Mouse (Mus musculus) lung, postnatal 10 days (tissue): Measurements from ENCODE around the gene Lamb3.

Experiments
- DNase-seq: peaks from one replicate; pipeline ENCODE4 v3.0.0; 2021

Gene Lamb3

DNA sequence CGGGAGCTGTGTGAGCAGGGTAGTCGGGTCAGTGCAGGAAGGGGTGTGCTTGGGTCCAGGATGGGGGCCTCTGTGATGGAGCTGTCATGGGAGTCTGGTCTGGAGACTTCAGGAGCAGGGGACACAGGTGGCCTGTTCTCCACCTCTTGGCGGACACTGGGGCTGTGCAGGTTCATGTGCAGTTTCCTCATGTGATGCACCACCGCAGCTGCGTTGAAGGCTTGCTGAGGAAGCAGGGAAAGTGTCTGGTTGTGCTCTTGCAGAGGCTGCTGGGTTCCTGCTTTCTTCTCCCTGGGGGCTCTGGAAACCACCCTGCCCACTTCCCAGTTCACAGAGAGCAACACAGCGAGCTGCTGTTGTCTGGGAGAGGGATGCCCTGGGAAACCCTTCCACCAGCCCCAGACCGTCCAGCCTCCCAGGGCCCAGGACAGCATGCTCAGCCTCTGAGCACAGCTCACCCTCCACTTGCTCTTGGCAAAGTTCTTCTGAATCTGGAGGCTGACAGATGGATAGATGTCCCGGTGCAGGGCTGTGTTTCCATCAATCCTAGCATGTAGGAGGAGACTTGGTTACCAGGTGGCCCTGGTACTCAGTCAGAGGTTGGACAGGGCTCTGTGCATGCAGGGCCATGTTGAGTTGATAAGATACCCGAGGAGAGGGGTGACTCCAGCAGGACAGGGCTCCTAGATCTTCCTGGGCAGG is 140.9 kb downstream of the Lamb3 start:
- DNase-seq, result no peak

DNA sequence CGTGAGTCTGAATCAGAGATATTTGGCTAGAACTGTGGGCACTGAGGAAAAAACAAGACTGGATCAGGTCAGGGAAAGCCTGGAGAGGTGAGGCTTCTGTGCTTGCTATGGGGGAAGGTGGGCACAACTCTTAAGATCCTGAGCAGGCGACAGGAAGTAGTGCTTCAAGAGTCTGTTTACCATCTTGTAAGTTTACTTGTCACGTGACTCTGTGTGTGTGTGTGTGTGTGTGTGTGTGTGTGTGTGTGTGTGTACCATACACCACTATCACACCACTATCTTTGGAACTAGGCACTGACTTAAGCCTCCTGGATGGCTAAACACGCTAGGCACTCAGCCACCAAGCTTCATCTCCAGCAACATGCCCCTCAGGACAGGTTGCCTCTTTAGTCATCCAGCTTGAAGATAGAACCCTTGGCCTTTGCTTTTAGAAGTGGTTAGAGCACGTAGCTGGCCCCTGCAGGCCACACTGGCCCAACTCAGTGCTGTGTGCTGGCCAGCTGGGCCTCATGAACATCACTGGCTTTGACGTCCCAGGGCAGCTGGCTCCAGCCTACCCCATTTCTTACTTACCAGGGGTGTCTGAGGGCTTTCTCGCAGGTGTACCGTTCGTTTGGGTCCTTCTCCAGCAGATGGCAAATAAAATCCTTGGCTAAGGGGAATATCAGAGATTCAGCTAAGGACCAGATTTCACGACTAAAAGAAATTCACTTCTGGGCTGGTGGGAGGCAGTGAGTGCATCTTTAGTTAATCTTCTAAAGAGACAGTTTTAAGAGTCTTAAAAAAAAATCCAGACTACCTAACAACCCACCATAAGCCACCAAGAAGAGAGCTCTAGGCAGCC is 142.4 kb downstream of the Lamb3 start:
- no peak for DNase-seq

DNA sequence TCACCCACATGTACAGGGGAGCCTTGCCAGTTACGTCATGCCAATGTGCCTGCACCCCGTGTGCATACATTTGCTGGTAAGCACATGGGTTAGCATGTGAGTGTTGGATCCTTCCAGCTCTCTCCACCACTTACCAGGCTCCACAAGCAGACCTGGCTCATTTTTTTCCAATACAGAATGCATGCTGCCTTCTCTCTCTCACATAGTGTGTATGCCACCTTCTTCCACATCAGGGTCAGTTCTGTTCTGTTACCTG is 143.0 kb downstream of the Lamb3 start:
- DNase-seq, result no peak

DNA sequence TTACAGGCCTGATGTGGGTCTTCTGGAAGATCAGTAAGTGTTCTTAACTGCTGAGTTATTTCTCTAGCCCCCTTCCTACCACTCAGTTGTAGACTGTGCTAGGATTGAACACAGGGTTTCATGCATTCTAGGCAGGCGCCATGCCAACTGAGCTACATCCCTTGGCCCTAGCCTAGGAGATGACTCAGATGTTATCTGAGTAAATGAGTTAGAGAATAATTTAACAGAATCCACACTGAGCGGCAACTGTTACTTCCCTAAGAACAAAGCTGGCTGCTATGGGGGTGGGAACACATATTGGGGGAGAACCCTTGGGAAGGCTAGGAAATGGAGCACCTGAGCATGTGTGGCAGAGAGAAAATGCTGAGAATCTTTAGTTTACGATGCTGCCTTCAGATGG is 144.1 kb downstream of the Lamb3 start:
- DNase-seq, result no peak

DNA sequence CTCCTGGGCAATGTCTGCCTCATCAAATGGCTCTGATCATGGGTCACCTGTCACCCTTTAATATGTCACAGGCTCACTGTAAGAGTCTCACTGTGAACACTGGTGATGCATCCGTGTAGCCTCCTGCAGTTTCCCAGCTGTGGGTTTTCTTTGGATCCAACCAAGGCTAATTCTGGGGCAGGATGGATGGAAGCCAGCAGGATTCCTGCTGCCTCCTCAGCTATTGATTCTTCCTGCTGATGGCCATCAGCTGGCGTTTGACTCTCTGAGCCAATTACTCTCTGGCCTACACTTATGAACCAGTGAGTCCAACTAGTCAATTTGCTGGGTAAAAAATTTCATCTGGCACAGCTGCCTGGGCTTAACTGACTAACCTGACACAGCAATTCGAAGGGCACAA is 151.7 kb downstream of the Lamb3 start:
- peak; percentile 40 for DNase-seq

DNA sequence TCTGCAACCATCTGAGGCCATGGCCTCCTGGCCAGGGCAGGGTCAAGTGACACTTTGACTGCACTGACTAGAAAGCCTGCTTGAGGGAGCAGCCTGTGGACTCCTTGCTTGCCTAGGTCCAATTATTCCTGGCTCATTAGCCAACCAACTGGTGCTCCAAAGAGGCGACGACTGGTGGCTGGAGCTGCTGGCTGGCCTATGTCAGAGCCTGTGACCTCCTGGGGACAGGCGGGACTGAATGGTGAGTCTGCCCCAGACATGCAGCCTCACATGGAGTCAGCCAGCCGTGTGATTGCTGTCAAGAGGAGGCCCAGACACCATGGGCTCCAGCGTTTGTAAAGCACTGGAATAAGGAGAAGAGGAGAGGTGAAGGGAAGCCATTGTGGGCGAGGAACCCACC is 153.7 kb downstream of the Lamb3 start:
- DNase-seq, result no peak

DNA sequence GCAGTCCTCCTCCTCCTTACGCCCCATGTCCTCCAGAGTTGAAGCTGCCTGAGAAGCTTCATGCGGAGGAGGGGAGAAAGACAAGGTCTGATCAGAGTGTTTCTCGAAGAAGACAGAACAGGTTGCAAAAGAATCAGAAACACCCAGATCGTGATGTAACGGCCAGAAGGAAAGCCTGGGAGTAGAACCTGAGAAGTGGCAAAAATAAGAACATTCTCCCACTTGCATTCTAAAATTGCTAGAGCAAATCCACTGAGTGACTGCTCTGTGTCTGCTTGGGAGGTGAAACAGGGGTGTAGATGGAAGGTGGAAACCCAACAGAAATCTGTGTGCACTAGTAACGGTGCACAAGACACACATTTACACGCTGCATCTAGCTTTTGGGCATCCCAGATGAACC is 154.6 kb downstream of the Lamb3 start:
- no peak for DNase-seq

DNA sequence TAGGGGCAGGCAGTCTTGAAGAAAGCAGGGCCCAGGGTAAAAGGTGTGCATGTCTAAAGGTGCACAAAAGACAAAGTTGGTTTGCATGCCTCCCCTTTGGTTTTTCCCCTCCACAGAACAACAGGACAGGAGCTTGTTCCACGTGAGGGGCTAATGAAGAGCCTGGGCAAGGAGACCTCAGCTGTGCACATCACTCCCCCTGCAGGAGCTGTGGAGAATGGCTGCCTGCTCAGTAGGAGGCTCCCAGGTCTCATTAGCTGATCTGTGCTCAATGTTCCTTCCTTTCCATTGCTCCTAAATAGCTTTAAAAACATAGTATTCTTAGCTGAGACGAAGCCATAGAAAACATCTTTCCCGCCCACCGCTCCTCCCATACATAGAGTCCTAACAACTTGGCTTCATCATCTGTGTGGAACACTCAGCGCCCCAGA is 156.3 kb downstream of the Lamb3 start:
- DNase-seq, result peak; percentile 61

DNA sequence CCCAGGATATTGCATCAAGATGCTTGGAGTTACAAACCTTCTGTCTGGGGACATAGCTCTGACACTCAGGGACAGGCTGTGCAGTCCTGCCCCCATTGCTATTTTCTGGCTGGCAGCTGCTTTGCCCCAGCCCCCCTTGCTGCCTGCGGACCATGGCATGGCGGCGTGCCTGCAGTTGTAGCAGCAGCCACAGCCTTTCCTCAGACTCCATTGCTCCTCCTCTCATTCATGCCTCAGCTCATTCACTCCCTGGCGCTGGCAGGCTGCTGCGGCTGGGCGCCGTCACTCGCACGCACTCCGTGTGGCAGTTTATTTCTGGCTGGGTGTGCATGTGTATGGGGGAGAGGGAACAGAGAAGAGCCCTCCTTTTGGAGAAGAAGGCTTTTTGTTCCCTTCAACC is 160.6 kb downstream of the Lamb3 start:
- DNase-seq, result peak; percentile 77

DNA sequence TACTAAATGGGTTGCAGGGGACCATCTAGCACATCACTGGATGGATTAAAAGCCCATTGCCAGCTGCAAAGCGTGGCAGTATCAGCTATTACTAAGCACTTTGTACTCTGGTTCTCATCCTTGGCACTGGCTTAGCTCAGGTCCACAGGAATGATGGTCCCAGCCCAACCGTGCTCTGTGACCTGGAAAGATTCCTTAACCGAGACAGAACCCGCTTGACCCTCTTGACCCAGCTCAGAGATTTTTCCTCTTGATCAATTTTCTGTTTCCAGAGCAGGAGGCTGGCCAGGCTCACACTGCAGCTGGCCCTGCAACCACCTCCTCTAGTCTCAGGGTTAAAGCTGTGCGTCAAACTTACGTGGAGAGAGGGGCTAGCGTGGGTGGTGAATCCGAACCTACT is 161.6 kb downstream of the Lamb3 start:
- no peak for DNase-seq

DNA sequence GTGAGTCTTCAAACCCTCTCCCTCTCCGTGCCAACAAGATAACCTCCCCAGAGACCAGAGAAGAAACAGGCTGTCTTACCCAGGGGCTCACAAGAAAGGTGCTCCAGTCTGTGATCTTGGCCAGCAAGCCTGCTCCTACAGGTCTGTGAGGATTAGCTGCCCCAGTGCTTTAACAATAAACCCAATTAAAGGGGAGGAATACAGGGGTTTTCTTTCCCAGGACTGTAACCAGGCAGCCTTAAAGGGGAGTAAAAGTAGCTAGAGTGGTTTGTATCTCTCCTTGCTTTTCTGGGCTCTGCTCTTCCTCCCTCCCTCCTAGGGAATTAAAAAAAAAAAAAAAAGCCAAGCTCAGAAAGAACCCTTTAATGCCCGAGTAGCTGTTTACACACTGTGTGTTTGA is 162.6 kb downstream of the Lamb3 start, which contains the start of gene Camk1g:
TSS of gene Camk1g (minus strand) at position 203 of the 400 bp plus-strand sequence.
- DNase-seq, result peak; percentile 59

DNA sequence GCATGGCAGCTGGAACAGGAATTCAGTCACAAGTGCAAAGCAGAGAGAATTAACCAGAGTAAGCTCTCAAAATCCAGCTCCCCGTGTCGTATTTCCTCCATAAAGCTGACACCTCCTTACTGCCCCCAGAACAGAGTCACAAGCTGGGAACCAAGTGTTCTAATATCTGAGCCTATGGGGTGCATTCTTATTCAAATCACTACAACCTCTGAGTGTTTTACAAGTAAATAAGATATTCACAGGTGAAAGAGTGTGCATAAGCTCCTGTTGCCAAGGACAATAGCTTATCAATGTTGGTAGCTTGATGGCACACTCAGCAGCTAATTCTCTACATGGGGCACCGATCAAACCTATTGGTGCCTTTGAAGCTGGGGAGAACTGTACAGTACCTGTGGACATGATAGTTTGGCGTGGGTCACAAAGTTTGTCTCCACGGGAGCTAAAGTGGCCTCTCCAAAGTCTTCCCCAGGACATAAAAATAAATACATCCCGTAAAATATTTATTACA is 166.5 kb downstream of the Lamb3 start:
- DNase-seq, result no peak

DNA sequence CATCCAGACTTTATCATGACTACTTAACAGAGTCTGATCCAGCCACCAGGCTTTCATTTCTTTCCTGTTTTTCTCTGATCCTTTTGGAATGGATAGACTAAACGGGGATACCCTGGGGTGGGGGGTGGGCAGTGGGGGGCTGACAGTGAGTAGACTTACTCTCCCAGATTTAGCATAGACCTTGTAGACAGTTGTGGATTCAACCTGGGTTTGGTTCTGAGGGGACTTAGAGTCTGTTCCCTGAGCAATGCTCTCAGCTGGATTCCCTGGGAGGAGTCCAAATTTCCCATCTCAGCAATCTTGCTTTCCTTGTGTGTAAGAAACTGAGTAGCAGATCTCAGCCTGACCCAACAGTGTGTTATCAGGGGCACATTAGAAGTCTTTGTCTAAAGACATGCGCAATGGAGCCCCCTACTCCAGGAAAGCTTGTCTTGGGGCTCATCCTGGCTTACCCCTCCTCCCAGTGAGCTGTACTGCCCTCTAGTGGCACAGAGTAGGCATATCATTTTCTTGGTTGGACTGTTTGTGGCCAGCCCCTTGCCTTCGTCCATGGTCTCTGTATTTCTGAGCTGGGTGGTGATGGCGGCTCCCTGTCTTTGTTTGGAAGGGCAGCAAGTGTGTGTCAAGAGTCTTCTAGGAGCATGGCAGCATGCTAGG is 169.1 kb downstream of the Lamb3 start:
- peak; percentile 72 for DNase-seq

DNA sequence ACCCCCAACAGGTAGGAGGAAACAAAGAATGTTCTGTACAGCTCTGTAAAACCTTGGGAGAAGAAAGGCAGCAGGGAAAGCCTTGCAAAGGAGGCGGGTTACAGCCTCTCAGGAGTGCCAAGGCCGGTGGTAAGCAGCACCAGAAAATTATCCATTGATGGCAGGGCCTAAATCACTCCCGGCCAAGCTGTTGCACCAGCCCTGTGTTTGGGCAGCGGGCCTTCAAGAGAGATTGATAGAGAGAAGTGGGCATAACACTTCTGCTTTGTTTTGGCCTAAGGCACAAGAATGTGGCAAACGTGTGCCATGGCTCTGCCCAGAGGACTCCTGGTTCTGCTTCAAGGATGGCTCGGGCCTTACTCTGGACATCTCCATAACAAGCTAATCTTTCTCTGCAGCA is 172.1 kb downstream of the Lamb3 start:
- DNase-seq, result no peak

DNA sequence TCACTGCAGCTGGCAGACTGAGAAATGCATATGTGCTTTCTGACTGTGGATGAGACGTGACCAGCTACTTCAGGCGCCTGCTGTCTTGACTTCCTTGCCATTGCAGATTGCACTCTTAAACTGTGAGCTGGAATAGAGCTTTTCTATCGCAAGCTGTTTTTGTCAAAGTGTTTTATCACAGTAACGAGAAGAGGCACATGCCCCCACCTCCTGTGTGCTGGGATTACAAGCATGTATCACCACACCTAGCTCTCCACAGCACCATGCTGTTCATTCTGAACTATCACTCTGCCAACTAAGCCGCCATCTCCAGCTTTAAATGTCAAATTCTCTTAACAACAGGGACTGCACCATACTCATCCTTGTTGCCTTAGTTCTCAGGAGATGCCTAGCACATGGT is 173.4 kb downstream of the Lamb3 start:
- no peak for DNase-seq

DNA sequence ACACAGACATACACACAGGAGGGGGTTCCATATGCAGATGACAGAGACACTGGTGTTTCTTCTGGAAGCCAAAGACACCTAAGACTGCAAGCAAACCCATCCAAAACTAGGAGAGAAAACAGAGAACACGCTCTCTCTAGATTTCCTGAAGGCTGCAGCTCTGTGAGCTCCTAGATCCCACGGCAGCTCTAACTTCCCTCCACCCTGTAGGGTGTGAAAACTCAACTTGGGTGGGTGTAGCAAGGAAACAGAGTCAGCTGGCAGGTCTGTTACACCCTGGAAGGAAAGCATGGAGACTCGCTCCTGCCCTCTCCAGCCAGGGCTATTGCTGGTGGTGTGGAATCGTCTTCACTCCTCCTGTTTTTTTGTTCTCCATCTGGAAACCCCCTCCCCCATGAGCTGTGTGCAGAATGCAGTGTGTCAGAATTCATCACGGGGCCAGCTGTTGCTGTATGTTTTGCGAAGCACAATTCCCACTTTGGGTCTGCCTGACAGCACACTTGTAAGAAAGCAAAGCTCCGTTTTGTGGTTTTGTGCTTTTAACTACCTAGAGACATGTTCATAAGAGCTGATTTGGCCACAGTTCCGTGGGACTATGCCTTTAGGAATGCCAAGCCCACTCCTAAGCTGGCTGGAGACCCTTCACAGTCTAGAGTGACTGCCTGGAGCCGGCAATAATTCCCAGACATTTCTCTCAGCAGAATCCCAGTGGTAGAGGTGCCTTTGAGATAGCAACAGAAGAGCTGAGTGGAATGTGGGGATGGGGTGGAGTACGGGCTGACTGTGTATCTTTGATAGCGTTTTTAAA is 174.3 kb downstream of the Lamb3 start:
- DNase-seq, result peak; percentile 38

DNA sequence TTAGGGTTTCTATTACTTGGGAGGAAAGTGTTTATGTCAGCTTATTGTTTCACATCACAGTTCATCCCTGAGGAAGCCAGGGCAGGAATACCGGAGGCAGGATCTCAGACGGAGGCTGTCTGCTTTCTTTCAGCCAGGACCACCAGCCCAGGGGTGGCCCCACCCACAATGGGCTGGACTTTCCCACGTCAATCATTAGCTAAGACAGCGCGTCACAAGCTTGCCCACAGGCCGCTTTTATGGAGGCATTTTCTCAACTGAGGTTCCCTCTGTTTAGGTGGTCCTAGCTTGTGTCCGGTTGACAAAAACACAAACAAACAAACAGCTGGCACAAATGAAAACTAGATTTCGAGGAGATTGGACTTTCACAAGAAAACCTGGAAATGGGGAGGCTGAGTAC is 174.9 kb downstream of the Lamb3 start:
- peak; percentile 72 for DNase-seq

DNA sequence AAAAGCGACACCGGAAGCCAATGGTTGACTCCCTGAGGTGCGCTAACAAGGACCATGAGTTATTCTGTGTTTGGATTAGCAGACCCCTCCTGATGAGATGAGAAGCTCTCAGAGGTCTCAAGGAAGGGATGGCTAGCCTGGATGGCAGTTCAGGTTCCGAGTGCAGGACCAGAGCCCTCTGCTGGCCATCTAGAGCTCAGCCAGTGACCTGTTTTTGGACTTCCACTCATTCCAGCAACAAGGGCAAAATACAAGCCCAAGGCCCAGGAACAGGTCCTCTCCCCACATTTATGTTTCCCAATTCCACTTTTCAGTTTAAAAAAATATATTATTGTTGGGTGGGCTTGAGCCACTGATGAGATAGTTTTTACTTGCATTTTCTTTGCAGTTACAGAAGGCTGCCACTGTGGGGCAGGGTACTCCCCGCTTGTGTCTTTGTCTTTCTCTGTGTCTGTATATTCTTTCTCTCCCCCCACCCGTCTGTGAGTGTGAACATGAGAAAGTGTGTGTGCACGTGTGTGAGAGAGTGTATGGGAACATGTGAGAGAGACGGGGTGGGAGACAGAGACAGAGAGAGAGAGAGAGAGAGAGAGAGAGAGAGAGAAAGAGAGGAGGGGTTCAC is 175.5 kb downstream of the Lamb3 start:
- peak; percentile 68 for DNase-seq

DNA sequence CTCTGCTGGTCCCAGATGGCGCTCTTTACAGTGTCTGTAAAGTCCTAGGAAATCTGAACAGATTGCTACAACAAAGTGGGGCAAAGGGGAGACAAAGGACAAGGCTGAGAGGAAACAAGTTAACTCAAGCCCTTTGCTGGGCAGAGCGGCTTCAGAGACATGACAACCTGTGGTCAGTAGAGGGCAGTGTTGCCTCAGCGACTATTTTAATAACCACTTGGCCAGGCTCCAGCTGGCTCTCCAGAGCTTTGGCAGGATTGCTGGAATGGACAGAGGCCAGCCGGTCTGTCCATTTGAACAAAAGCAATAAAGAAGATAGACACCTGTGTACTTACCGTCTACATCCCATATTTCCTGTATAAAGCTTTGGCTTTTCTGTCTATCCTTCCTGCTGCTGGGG is 178.6 kb downstream of the Lamb3 start:
- peak; percentile 90 for DNase-seq

DNA sequence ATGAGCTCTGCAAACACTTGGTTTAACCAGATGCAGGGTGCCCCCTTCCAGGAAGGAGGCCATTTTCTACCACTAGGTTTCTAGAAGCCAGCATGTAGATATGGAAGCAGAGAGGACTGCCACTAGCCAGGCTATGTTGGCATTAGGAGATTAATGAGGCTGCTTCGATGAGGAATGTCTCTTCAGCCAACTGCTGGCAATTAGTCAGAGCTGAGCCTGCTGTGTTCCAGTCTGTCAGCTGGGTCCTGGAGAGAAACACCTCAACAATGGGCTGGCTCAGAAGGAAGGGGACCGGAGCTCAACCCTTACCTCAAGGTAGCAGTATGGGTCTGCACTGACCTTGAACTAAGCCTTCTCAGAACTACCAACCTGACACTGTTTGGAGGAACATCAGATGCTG is 179.7 kb downstream of the Lamb3 start:
- no peak for DNase-seq

DNA sequence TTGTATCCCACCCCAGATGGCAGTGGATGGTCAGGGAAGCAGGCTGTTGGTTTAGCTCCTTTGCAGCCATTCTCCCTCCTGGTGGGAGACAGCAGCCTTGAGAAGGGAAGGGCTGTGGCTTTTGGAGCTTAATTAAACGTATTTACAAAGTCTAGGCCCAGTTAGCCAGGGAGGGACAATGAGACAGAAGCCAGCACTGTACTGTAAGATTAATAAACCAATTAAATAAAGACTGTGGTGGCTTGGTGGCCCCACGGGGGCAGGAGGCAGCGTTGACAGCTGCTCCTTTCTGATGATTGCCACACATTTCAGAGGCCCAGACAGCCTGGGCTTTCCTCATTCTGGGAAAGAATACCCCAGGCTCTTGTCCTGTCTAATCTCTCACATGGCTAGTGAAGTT is 182.0 kb downstream of the Lamb3 start:
- no peak for DNase-seq

DNA sequence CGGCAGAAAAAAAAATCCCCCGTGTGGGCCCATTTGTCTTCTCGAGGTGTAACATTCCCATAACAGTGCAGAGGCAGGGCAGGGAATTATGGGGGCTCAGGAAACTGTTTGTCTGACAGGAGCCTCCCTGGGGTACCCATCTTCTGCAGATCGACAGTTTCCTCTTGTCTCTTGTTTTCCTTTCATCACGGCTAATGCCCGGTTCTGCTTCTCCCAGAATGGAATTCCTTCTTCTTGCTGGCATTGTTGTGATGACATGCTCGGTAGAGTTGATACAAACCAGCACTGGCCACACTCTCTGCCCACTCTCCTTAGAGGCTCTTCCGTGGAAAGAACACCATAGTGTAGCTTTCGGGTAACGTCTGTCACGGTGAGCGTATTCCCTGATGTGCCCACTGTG is 182.5 kb downstream of the Lamb3 start:
- DNase-seq, result no peak

DNA sequence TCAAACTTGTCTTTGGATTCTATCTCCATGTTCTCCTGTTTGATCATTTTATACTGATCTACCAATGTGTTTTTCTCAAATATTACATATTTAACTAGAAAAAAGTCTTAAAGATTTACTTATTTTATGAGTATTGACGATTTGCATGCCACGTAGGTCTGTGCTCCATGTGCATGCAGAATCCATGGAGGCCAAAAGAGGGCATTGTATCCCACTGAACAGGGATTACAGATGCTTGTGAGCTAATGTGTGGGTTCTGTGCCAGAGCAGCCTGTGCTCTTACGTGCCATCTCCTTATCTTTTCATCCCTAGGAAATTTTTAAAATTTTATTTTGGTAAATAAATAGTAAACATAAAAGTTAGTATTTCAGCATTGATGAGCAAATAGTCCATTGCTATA is 184.8 kb downstream of the Lamb3 start:
- DNase-seq, result no peak
